Mouse (Mus musculus) cerebellum, adult 2 months (tissue): ENCODE data around the gene Srsf9.

Source experiments
- CTCF ChIP-seq: fragments of 200-500 bp; IDR thresholded peaks from 2 replicates; pipeline ENCODE4 v1.5.1; 2011; ENCODE audit warnings: low read depth, mild to moderate bottlenecking, control low read depth, low read length, moderate library complexity, borderline replicate concordance; ENCODE audit not compliant: insufficient read depth
- POLR2A ChIP-seq: fragments of 200-500 bp; IDR thresholded peaks from 2 replicates; pipeline ENCODE4 v1.6.1; 2011; ENCODE audit warnings: low read length, control low read depth, borderline replicate concordance; ENCODE audit not compliant: insufficient read depth

GRCm38 (mm10) chr5:115351348-115351747 lies 24.4 kb downstream of the Srsf9 start:
- no peak for TF ChIP-seq CTCF
- no peak for TF ChIP-seq POLR2A
